Mouse (Mus musculus) frontal cortex, postnatal 36 days (tissue): ENCODE measurements at regions not wholly inside any gene's neighbourhood (a gene's known extent, or its start where the extent isn't known, plus 50 kb on each side); places are given as distances from the start of the nearest gene placed in this dataset.
A peak's percentile ranks its signal among the peaks of the same experiment; 100 is the strongest.

Source experiments
- DNase-seq, 2 experiments: peaks; one replicate each; pipeline ENCODE4 v3.0.0; 2022; ENCODE audit warnings: low spot score in 2 of 2

DNA sequence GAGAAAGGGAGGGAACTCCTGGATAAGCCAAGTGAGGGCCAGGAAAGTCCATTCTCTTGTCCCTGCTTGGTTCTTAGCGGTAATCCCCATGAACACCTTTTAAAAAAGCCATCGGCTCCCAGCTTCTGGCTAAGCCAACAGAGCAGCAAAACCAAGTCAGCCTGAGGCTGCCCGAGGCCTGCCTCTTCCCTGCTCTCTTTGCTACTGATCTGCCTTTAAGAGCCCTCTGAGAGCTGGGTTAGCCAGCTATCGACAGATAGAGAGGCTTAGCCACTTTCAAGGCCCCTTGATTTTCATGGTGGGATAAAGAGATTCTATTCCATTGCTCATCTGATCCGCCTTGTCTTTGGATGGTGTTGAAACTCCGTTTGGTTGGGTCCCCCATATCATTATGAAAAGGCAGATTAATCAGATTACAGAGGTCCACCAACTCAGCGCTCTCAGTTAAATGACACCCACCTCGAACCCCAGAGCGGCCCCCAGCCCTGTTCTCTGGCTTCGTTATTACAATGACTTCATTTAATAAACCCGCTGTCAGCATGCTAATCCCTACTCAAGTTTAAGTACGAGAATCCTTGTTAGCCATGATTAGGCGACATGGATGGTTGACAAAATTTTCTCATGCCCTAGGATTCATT lies 66.1 kb downstream of the Slc4a3 start:
- DNase-seq, result no peak

DNA sequence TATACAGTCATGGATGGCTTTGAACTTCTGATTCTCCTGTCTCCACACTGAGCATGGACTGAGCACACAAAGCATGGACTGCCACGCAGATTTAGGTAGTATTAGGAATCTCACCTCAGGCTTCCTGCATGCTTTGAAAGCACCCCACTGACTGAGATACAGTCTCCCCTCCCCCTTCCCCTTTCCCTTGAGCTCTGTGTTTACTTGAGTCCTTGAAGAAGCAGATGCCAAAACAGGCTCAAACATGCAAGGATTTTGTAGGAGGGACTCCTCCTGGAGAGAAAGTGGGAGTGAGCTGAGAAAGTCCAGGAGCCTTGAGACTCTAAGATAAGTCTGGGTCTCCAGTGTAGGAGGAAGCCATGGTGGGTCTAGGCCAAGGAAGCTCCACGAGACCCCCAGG lies 67.1 kb downstream of the Slc4a3 start:
- DNase-seq, result no peak

DNA sequence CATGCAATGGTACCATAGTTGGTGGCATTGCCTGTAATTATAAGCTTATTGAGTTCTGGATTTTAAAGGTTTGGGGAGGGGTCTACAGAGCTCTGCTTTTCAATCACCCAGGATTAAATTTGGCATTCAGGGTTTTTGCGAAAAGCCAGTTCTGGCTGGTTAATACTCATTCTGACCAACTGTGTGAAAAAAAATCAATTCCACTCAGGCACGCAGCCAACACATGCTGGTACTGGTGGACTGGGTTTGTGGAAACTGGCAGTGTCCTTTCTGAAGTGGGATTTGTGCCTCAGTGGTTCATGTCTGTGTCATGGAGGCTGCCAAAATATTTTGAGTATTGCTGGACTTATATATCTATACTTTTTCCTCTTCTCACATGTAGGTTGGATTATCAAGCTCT lies 70.9 kb downstream of the Slc4a3 start:
- DNase-seq, result no peak

GRCm38 (mm10) chr1:75618367-75618790 lies 72.3 kb downstream of the Slc4a3 start:
- no peak for DNase-seq

- no peak for DNase-seq
Observed at GRCm38 (mm10) chr1:75630287-75630686, 84.2 kb downstream of the Slc4a3 start.

DNA sequence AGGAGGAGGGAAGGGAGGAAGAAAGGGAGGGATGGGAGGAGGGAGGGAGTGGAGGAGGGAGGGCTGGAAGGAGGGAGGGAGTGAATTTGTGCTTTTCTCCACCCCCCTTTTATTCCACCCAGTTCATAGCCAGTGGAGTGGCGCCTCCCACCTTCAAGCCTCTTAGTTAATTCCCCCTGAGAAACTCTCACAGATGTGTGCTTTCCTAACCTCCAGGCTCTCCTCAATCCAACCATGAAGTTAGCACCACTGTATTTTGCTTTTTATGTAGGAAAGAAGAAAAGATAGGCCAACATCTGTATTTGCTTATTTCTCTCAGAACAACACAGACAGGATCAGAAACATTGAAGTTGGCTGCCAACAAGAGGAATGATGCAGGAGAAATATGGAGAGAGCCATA lies 85.7 kb downstream of the Slc4a3 start:
- DNase-seq, result no peak

DNA sequence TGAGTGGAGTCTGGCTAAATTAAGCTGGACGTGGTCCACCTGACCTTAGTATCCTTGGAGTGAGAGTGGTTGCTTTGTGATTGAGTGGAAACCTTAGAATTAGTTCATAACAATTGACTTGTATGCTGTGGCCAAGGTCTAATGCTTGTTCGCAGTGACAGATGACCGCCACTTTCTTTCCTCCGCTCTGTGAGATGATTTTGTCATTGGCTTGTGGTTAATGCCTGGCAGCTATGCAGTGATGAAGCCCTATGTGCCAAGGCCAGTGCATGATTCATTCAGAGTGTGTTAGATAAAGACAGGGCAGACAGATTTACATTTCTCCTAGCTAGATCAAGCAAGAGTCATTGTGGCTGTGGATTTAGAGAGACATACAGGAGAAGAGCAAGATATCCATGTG lies 89.5 kb downstream of the Slc4a3 start:
- DNase-seq, result no peak

DNA sequence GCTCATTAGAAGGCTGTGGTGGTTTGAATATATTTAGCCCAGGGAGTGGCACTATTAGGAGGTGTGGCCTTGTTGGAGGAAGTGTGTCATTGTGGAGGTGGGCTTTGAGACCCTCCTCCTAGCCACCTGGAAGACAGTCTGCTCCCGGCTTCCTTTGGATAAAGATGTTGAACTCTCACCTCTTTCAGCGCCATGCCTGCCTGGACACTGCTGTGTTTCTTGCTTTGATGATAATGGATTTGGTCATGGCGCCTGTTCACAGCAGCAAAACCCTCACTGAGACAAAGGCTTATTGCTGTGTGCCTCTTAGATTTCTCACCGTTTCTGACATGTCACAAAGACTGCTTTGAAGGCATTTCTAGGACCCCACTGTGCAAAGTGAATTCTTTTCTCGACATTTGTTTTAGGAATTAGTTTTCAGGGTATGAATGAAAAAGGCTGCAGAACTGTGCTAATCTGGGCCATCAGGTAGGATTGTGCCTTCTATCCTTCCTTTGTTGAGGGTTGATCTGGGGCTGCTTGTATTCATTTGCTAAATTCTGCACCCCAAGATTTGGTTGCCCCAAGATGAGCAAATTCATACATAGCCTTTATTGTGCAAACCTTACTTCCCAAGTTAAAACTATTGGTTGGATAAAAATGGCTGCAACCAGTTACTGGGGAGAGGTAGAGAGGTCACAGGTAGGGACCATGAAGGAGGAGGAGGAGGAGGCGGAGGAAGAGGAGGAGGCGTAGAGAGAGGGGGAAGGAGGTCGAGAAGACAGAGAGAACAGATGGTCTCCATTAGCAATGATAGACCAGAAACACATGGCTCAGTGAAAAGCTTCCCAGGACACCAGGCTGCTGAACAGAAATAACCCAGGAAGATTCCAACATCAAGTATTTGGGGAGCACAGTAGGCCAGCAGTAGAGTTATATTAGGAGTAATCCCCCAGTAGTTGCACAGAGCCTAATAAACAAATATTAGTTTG lies 93.2 kb downstream of the Slc4a3 start:
- DNase-seq, result no peak

GRCm38 (mm10) chr1:75642496-75642895 lies 96.4 kb downstream of the Slc4a3 start:
- no peak for DNase-seq

GRCm38 (mm10) chr1:75652547-75652946 lies 106.5 kb downstream of the Slc4a3 start:
- DNase-seq, result peak; percentile 65 to 87

- no peak for DNase-seq
Observed at GRCm38 (mm10) chr1:75652987-75653573, 107.0 kb downstream of the Slc4a3 start.

DNA sequence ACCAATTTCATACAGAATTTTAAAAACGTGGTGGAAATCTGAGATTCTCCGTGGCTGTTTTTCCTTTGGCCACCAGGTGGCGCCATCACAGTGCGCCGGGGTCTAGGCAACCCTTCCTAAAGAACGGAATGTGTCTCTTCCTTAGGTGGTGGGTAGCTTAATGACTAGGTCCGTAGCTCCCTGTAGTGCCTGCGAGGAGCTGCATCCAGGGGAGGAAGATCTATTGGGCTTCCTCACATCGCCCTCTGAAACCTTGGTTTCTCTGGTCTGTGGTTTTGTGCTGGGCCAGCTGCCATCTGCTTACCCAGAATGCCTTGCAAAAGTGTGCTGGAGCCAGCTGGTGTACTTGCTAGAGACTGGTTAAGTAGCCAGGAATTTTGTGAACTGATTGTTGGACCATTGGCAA lies 107.6 kb downstream of the Slc4a3 start:
- peak; percentile 68 to 83 for DNase-seq

DNA sequence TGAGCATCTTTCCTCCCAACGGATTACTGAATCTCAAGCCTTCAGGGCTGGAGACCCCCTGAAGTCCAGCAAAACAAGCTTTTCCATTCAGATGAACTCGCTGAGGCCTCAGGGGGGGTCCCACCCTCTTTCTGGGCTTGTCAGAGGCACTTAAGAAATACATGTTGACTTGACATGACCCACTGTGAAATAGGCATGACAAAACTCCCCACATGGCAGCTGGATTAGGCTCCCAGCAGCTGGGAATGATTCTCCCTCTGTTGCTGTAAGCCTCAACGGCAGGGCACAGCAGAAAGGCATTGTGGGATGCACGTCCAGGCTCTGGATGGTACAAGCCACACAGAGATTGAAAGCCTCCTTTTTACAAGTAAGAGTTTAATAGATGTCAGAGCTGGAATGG lies 110.5 kb downstream of the Slc4a3 start:
- DNase-seq, result no peak

DNA sequence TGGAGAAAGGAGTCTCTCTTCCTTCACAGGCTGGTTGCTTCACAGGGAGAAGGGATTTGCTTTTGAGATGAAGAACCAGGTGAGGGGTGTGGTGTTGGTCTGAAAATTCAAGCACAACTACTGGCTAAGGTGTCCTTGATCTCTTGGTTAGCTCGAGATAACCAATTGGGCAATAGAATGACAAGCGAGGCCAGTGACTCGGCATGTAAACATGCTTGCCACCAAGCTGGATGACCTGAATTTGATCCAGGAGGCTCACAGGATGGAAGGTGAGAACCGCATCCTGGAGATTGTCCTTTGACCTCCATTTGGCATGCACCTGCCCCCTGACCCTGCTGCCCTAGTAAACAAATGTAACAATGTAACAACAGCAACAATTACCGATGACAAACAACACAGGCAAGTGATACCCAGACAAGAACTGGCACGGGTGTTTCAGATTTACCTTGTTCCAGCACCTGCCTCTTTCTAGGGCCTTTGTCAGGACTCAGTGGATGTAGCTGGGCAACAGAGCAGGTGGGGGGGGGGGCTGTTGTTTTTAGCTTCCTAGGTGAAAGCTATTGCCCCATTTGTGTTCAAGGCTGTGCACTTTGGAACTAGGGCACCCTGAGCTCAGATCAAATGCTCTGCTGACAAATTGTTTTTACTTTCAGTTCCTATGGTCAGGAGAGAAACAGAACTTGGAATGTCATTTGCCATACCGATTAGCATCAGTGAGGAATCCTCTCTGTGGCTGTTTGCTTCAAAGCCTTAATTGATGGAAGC lies 114.5 kb downstream of the Slc4a3 start:
- no peak for DNase-seq

DNA sequence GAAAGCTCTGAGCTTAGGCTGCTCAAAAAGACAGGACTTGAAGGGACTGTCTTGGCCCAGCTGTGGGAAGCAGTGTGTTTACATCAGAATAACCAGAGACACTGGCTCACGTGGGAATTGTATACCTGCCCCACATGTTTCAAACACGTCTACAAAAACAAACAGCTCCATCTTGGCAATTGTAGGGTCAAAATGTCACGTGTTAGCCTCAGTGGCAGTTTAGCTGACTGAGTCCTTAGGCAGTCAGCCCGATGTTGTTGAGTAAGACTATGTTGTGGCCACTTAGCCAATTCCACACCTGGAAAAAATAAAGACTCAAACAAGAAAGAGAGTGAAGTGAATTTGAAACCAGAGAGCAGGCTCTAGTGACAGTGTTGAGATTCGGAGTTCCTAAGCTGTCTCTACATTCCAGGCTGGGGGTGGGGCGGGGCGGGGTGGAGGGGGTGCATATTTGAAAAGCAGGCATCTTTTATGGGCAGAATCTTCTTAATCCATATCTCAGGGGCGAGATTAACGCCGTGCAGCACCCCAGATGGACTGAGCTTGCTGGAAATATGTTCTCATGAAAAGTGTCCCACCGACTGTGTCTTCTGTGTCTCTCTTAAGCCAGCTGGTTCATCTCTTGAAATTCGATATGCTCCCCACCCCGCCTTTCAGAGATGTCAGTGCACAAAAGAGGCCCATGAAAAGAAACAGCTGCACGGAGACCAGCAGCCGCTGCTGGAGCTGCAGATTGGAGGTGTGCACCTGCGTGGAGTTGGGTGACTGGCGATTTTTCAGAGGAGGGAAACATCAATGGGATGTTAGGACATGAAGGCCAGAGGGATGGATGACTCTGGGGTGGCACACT lies 116.3 kb downstream of the Slc4a3 start:
- DNase-seq, result no peak

DNA sequence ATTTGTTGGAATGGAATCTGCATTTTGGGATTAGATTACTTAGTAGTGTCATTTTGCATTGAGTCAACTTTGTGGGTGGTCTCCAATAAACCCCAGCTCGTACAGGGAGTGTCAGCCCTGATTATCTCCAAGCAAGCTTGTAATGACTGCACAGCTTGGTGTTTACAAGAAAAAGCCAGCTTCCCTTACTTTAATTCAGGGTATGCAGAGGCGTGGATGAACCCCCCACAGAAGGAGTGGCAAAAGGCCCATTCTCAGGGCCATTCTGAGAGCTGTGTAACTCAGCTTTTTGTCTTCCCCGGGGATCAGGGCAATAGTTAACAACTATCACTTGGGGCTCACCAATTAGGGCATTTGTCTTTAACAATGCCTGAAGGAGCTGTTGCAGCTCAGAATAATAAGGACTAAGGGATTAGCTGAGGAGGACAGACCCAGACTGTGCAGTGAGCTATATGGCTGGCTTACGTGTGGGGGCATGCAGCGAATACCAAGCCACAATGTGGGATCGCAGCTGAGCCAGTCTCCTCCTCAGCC lies 121.7 kb downstream of the Slc4a3 start:
- DNase-seq, result no peak

GRCm38 (mm10) chr1:75676295-75676694 lies 130.2 kb downstream of the Slc4a3 start:
- DNase-seq, result peak; percentile 29 to 30

DNA sequence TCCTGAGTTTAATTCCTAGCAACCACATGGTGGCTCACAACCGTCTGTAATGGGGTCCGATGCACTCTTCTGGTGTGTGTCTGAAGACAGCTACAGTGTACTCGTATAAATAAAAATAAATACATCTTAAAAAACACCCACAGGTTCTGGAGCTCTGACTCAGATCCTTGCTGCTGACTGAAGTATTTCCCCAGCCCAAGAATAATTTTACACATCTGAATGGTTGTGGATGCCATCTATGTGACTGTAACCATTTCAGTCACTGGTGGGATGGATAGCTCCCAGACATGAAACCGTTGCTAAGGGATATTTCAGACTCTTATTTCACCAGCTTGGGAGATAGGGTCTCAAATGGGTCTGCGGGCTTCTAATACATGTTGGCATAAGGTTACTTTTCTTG lies 131.6 kb downstream of the Slc4a3 start:
- no peak for DNase-seq

GRCm38 (mm10) chr1:75678279-75678678 lies 132.2 kb downstream of the Slc4a3 start:
- DNase-seq, result no peak

- no peak for DNase-seq
Observed at GRCm38 (mm10) chr1:75680366-75680765, 134.3 kb downstream of the Slc4a3 start.

DNA sequence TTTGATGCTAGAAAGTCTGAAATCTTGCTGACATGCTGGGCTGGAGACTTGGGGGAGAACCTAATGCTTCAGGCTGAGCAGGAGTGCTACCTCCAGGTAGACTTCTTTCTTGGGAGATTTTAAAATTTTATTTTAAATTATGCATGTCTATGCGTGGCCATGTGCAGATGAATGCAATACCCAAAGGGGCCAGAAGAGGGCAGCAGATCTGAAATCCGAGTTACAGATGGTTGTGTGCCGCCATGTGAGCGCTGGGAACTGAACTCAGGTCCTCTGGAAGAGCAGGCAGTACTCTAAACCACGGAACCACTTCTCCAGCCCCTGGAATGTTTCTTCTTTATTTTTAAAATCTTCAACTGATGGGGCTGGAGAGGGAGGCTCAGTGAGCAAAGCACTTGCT lies 135.8 kb downstream of the Slc4a3 start:
- no peak for DNase-seq
